Mouse (Mus musculus) G1E (cell line): ENCODE measurements at regions not wholly inside any gene's neighbourhood (a gene's known extent, or its start where the extent isn't known, plus 50 kb on each side); places are given as distances from the start of the nearest gene placed in this dataset.

Source experiments
- CTCF ChIP-seq: IDR thresholded peaks from 2 replicates; pipeline ENCODE4 v1.5.1; 2012; ENCODE audit warnings: low read depth, low read length, inconsistent platforms, mixed read lengths
- GATA1 ChIP-seq: IDR thresholded peaks from 2 replicates; pipeline ENCODE4 v1.6.1; 2012; ENCODE audit warnings: borderline replicate concordance, low read length, inconsistent platforms, mixed read lengths
- GATA2 ChIP-seq: IDR thresholded peaks from 2 replicates; pipeline ENCODE4 v1.6.1; 2012; ENCODE audit warnings: low read depth, low read length, inconsistent platforms, borderline replicate concordance
- POLR2AphosphoS5 ChIP-seq: IDR thresholded peaks from 2 replicates; pipeline ENCODE4 v1.6.1; 2012; ENCODE audit warnings: low read depth, low read length, inconsistent platforms; ENCODE audit not compliant: insufficient replicate concordance
- TAL1 ChIP-seq: conservative IDR thresholded peaks from 2 replicates; pipeline ENCODE4 v1.6.1; 2012; ENCODE audit warnings: low read depth, low read length, inconsistent platforms, mixed read lengths

DNA sequence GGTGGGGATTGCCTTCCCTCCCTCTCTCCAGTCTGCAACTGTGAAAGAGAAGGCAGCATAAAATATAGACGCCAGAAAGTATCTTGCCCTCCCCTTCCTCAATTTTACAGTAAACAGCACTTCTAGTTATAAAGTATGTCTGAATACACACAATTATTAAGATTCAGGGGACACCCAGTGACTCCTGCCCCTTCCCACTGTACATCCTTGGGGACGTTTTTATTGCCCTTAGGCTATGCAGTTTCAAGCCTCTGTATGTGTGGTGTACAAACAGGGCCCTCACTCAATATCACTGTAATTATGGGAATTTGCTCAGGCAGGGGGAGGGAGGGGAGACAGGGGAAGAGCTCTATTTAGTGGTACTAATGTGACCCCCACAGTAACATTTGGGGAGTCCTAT lies 519.6 kb upstream of the Sall1 start:
- TF ChIP-seq CTCF (no peak), TAL1 (no peak), GATA1 (no peak), POLR2AphosphoS5 (no peak), GATA2 (no peak)
